Mouse (Mus musculus): ENCODE measurements at regions not wholly inside any gene's neighbourhood (a gene's known extent, or its start where the extent isn't known, plus 50 kb on each side); places are given as distances from the start of the nearest gene placed in this dataset.

DNA sequence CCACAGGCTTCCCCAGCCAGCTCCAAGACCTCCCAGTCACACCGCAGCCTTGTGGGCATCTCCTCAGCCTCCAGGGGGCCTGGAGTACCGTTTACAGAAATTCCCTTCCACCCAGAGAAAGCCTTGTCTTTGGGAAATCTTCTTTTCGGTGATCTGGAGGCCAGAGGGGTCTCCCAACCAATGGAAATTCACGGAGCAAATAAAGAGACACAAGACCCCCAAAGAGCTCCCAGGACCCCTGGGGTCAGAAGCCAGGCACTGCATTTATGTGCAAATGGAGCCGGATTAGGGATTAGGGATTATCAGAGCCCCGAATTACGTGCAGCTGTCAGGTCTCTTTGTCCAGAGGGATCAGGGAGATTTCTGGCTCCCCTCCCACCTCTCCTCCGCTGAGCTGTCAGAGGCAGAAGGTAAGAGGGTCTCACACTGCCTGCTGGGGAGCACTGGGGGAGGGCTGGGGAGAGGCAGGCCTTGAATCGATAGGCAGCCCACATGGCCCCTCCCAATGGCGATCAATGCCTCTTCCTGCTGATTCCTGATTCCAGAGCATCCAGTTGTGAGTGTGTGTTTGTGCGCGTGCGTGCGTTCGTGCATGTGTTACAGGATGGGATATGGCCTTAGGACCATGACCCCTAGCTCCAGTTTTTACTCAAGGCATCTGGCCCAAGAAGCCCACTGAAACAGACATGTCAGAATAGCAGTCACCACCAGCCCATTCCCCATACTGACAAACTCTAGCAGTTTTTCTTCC, 168.7 kb downstream of the 3100002H09Rik start:
- DNase-seq (ENCODE audit: low spot score), result no peak
- WGBS, result 12% methylated on average over 15 of the region's 15 CpGs
- Histone ChIP-seq H3K4me1 (peaks cover 15% of the 10 kb centered on the region), H3K9me3 (replicated peaks) (no peaks in the 10 kb centered on the region), H3K36me3 (no peaks in the 10 kb centered on the region), H3K27me3 (ENCODE audit: low read depth, poor library complexity, severe bottlenecking) (peaks cover 100% of the 10 kb centered on the region), H3K27ac (no peak overlapping the region), H3K4me3 (no peak overlapping the region)

DNA sequence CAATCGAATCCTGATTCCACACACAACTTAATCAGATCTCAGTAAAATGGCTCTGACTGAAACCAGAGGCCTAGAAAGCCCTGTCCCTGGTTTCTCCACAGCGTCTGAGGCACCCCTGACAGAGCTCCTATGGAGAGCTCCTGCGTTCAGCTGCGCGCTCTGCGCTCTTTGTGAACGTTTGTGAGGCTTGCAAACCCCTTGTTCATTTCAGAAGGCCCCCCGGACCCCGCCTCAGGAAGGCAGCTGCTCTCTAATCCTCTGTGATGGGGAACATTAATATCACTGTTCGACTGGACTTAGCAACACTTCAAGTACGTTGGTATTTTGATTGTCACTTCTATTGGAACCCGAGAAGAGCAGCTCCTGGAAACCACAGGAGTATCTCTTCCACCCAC, 175.6 kb downstream of the 3100002H09Rik start:
- Histone ChIP-seq H3K27me3 (ENCODE audit: low read depth, poor library complexity, severe bottlenecking) (peaks cover 96% of the 10 kb centered on the region), H3K4me3 (no peak overlapping the region), H3K9me3 (replicated peaks) (no peaks in the 10 kb centered on the region), H3K4me1 (peaks cover 9% of the 10 kb centered on the region), H3K27ac (no peak overlapping the region), H3K36me3 (no peaks in the 10 kb centered on the region)
- WGBS, result 53% methylated on average over 12 of the region's 12 CpGs
- DNase-seq (ENCODE audit: low spot score), result no peak

DNA sequence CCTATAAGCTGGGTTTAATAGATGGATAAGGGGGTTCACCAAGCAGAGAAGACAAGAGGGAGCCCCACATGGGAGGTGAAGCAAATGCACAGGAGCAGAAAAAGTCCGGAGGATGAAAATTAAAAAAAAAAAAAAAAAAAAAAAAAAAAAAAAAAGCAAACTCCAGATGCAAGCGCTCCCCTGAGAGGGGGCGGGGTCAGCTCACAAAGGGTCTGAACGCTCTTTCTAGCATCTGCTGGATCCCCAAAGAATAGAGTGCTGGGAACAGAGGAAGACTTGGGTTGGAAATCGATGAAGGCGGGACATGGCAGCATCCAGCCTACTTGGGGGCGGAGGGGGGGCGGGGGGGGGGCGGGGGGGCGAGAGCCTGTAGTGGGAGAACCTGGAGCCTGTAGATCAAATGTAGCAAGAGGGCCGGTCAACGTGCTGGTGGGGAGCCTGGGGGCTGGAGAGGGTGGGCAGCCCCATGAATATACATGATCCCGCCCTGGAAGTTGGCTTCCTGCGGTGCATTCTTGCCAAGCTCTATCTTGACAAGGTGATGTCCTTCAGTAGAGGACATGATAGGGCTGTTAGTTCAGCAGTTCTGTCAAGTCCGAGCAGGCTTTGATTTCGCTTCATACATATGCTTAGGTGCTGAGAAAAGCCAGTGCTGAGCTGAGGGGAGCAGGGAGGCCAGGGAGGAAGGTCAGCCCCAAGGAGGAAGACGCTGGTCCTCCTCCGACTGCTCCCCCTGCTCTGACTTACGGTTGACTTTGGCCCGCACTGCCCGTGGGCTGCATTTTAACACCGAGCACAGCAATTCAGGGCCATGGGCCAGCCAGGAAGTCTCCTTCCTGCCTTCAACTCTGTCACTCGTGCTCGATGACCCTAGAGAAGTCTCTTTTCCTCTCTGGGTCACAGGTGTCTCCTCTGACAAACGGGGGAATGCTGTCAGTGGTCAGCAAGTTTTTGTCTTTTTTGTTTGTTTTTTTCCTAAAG, 176.3 kb downstream of the 3100002H09Rik start:
- DNase-seq (ENCODE audit: low spot score), result no peak
- H3K4me1 ChIP-seq, result peaks cover 9% of the 10 kb centered on the region
- H3K9me3 ChIP-seq (replicated peaks), result no peaks in the 10 kb centered on the region
- 0 out of 2 replicates have a peak overlapping the region, but pooled peaks have one; percentile 19 for H3K4me3 ChIP-seq
- H3K27me3 ChIP-seq (ENCODE audit: low read depth, poor library complexity, severe bottlenecking), result peaks cover 90% of the 10 kb centered on the region
- no peak overlapping the region for H3K27ac ChIP-seq
- H3K36me3 ChIP-seq, result no peaks in the 10 kb centered on the region
- 10% methylated on average over 24 of the region's 25 CpGs for WGBS

DNA sequence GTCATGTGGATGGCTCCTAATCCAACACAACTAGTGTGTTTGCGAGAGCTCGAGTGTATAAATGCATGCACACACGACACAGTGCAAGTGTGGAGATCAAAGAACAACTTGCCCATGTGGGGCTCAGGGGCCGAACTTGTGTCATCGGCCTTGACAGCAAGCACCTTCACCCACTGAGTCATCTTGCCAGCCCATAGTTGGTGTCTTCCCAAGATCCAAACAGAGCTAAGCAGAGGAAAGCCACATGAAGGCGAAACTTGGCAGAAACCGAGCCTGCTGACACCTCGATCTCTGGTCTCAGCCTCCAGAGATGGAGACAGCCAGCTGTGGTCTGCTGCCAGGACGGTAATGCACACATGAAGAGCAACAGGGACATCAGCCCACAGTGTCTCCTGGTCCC, 177.1 kb downstream of the 3100002H09Rik start:
- Histone ChIP-seq H3K27me3 (ENCODE audit: low read depth, poor library complexity, severe bottlenecking) (peaks cover 82% of the 10 kb centered on the region), H3K4me1 (peaks cover 9% of the 10 kb centered on the region), H3K27ac (no peak overlapping the region), H3K9me3 (replicated peaks) (no peaks in the 10 kb centered on the region), H3K36me3 (no peaks in the 10 kb centered on the region), H3K4me3 (no peak overlapping the region)
- WGBS, result 71% methylated on average over 9 of the region's 9 CpGs
- DNase-seq (ENCODE audit: low spot score), result no peak

DNA sequence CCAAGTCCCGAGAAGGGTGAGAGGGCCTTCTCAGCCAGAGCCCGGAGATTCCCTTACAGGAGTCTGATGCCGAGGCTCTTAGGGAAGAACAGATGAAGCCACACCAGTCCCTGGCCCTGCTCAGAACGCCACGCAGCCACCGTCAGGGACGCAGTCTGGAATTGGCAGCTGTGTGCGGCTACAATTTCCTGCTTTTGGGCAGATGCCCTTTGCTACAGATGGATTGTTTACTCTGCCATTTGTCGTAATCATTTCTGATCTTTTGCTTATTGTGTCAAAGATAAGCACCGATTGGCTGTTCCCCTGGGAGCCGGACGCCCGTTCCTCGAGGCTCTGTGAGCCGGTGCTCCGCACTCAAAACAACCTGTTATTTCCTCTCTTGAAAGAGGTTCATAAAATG, 179.4 kb downstream of the 3100002H09Rik start:
- H3K9me3 ChIP-seq (replicated peaks), result no peaks in the 10 kb centered on the region
- DNase-seq (ENCODE audit: low spot score), result no peak
- 85% methylated on average over 16 of the region's 16 CpGs for WGBS
- H3K4me1 ChIP-seq, result peaks cover 9% of the 10 kb centered on the region
- H3K4me3 ChIP-seq, result no peak overlapping the region
- H3K36me3 ChIP-seq, result no peaks in the 10 kb centered on the region
- no peak overlapping the region for H3K27ac ChIP-seq
- H3K27me3 ChIP-seq (ENCODE audit: low read depth, poor library complexity, severe bottlenecking), result peaks cover 59% of the 10 kb centered on the region

DNA sequence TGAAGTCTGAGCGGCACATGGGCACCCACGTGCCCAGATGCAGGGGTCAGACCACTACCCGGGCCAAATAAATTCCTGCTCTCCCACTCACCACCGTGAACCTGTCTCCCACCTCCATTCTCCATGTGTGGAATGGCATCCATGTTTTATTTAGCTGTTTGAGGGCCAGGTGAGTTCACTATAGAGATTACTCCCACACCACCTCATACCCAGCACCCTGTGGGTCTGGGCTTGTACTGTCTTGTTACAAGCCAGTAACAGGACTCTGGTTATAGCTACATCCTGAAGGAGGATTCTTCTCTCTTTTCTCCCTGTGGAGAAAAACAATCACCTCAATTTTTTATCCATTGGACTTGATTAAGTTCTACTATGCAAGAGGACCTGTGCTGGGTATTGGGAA, 181.8 kb downstream of the 3100002H09Rik start:
- Histone ChIP-seq H3K36me3 (no peaks in the 10 kb centered on the region), H3K27ac (no peak overlapping the region), H3K4me3 (no peak overlapping the region), H3K9me3 (replicated peaks) (no peaks in the 10 kb centered on the region), H3K27me3 (ENCODE audit: low read depth, poor library complexity, severe bottlenecking) (peaks cover 35% of the 10 kb centered on the region), H3K4me1 (no peaks in the 10 kb centered on the region)
- DNase-seq (ENCODE audit: low spot score), result no peak
- WGBS, result 95% methylated on average over 4 of the region's 4 CpGs

DNA sequence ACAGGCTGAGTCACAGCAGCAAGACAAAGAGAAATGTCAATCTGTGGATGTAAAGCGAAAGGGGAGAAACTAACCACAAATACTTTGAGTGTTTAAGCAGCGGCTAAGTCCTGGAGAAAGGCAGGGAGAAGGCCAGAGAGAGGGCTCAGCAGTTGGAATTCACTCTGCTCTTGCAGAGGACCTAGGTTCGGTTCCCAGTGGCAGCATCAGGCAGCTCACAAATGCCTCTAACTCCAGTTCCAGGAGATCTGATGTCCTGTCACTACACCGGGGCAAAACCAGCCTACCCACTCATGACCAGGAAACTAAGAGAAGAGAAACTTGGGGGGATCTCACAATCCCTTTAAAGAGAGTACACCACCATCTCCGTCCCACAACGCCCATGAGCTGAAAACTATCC, 188.2 kb downstream of the 3100002H09Rik start:
- 87% methylated on average over 6 of the region's 6 CpGs for WGBS
- Histone ChIP-seq H3K36me3 (no peaks in the 10 kb centered on the region), H3K4me3 (no peak overlapping the region), H3K27ac (no peak overlapping the region), H3K27me3 (ENCODE audit: low read depth, poor library complexity, severe bottlenecking) (peaks cover 9% of the 10 kb centered on the region; the same call in 1 of the 2 replicates), H3K4me1 (no peaks in the 10 kb centered on the region), H3K9me3 (replicated peaks) (no peaks in the 10 kb centered on the region)
- DNase-seq (ENCODE audit: low spot score), result no peak

DNA sequence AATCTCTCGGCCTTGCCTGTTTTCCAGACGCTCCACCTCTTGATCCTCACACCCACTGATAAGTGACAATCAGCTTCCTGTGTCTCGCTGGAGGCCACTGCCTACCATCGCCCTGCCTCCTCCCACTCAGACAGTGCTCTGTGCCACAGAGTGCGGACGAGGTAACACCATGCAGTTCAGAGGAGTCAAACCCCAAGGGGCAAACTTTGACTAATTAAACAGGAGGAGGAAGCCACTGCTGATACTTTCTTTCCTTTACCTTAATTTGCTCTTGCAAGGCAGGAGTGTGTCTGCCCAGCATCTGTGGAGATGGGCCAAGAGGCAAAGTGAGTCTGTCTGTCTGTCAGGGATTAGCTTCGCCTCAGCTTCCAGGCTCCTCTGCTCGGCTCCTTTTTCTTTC, 192.2 kb downstream of the 3100002H09Rik start:
- no peaks in the 10 kb centered on the region for H3K36me3 ChIP-seq
- peaks cover 9% of the 10 kb centered on the region; the same call in 1 of the 2 replicates for H3K27me3 ChIP-seq (ENCODE audit: low read depth, poor library complexity, severe bottlenecking)
- DNase-seq (ENCODE audit: low spot score), result no peak
- no peak overlapping the region for H3K4me3 ChIP-seq
- H3K27ac ChIP-seq, result no peak overlapping the region
- no peaks in the 10 kb centered on the region for H3K9me3 ChIP-seq (replicated peaks)
- H3K4me1 ChIP-seq, result no peaks in the 10 kb centered on the region
- WGBS, result 39% methylated on average over 8 of the region's 8 CpGs

DNA sequence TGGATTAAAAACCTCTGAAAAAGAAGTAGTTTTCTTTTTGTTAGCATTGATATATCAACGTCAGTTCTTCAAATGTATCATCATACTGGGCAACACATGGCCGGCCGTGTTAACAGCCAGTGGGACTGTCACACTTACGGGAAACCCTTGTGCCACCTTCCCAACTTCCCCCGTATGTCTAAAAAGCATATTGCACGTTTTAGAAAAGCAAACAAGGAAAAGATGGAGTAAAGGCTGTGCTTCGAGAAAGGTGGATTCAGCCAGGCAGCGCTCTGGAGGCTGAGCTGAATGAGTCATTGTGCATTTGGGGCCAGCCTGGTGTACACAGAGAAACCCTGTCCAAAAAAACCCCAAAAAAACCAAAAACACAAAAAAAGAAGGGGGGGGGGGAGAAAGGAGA, 193.4 kb downstream of the 3100002H09Rik start:
- DNase-seq (ENCODE audit: low spot score), result no peak
- Histone ChIP-seq H3K36me3 (no peaks in the 10 kb centered on the region), H3K27me3 (ENCODE audit: low read depth, poor library complexity, severe bottlenecking) (peaks cover 9% of the 10 kb centered on the region; the same call in 1 of the 2 replicates), H3K9me3 (replicated peaks) (no peaks in the 10 kb centered on the region), H3K27ac (no peak overlapping the region), H3K4me3 (no peak overlapping the region), H3K4me1 (no peaks in the 10 kb centered on the region)
- 85% methylated on average over 8 of the region's 8 CpGs for whole genome bisulfite sequencing

DNA sequence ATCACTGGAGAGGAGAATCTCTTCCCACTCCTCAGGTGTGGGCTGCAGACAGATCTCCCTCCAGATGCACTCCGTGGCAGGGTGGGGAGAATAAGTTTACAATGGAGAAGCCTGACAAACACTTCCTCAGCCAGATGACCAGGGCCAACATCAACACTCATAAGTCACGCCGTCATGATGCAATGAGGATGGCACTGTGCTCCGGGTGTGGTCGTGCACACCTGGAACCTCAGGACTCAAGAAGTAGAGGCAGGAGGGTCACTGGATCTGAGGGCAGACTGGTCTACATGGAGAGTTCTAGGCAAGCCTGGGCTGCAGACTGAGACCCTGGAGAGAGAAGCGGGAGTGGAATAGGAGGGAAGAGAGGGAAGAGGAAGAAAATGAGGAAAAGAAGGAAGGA, 194.3 kb downstream of the 3100002H09Rik start:
- H3K36me3 ChIP-seq, result no peaks in the 10 kb centered on the region
- WGBS, result 91% methylated on average over 6 of the region's 6 CpGs
- peaks cover 9% of the 10 kb centered on the region; the same call in 1 of the 2 replicates for H3K27me3 ChIP-seq (ENCODE audit: low read depth, poor library complexity, severe bottlenecking)
- H3K9me3 ChIP-seq (replicated peaks), result no peaks in the 10 kb centered on the region
- no peak overlapping the region for H3K4me3 ChIP-seq
- no peaks in the 10 kb centered on the region for H3K4me1 ChIP-seq
- no peak for DNase-seq (ENCODE audit: low spot score)
- no peak overlapping the region for H3K27ac ChIP-seq

DNA sequence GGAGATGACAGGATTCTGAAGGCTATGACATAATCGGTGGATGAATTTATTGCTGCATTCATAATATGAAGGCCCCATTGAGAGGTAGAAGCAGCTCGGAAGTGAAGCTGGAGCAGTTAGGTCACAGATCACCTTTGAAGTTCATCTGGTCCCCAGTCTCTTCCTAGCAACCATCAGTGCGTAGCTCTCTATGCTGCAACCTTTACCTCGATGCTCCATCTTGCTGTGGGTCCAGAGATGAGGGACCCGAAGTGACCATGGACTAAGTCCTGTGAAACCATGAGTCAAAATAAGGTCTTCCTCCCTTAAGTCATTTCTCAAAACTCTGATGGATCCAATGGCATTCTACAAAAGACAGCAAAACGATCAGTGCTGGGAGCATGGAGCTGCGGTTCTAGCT, 196.2 kb downstream of the 3100002H09Rik start:
- no peaks in the 10 kb centered on the region for H3K36me3 ChIP-seq
- WGBS, result 87% methylated on average over 7 of the region's 7 CpGs
- no peaks in the 10 kb centered on the region for H3K9me3 ChIP-seq (replicated peaks)
- no peak overlapping the region for H3K27ac ChIP-seq
- no peak for DNase-seq (ENCODE audit: low spot score)
- H3K27me3 ChIP-seq (ENCODE audit: low read depth, poor library complexity, severe bottlenecking), result peaks cover 7% of the 10 kb centered on the region; the same call in 1 of the 2 replicates
- no peak overlapping the region for H3K4me3 ChIP-seq
- H3K4me1 ChIP-seq, result no peaks in the 10 kb centered on the region

DNA sequence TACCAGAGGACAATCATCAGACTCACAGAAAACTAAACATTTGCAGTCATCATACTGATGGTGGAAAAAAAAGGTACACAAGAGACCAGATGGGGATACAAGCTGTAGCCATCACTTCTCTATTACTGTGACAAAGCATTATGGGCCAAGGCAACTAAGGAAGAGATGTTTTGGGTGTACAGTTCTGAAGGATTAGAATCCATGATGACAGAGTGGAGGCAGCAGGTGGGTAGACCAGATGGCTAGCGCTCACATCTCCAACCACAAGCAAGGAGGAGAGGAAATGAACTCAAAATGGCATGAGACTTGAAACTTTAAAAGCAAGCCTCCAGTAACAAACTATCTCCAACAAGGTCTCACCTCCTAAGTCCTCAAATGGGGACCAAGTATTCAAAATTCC, 201.3 kb downstream of the 3100002H09Rik start:
- H3K4me1 ChIP-seq, result no peaks in the 10 kb centered on the region
- H3K36me3 ChIP-seq, result no peaks in the 10 kb centered on the region

DNA sequence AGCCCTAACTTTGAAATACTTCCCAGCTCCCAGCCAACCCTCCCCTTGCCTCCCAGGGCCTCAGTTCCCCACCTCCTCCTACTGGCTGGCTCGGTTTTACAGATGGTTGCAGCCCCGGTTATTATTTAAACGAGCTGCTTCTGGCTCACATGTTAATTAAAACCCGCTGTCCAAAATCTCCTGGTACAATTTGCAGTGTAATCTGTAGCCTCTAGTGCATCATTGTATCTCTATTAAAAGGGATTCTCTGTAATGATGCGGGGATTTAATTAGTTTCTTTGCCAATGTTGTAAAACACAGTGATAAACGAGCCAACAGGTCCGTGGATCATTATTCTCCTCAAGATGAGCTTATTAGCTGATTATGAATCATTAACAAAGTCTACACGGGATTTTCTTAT, 208.5 kb downstream of the 3100002H09Rik start:
- no peak overlapping the region for H3K4me3 ChIP-seq
- WGBS, result 63% methylated on average over 8 of the region's 8 CpGs
- peaks cover 14% of the 10 kb centered on the region for H3K4me1 ChIP-seq
- H3K27ac ChIP-seq, result no peak overlapping the region
- no peaks in the 10 kb centered on the region for H3K36me3 ChIP-seq
- H3K9me3 ChIP-seq (replicated peaks), result no peaks in the 10 kb centered on the region
- peaks cover 48% of the 10 kb centered on the region for H3K27me3 ChIP-seq (ENCODE audit: low read depth, poor library complexity, severe bottlenecking)
- no peak for DNase-seq (ENCODE audit: low spot score)

More for the DNA sequence above, 201.3 kb downstream of the 3100002H09Rik start:
- 96% methylated on average over 1 of the region's 1 CpGs for WGBS
- Histone ChIP-seq H3K9me3 (replicated peaks) (no peaks in the 10 kb centered on the region), H3K27ac (no peak overlapping the region), H3K27me3 (ENCODE audit: low read depth, poor library complexity, severe bottlenecking) (no peaks in the 10 kb centered on the region), H3K4me3 (no peak overlapping the region)
- DNase-seq (ENCODE audit: low spot score), result no peak
